Mouse (Mus musculus): Measurements from ENCODE around the gene C87436. TPM values are rescaled to one million over a fixed set of nuclear protein-coding genes. Genes with fewer than 3 reads are reported as not detected.

Gene C87436
- polyA plus RNA-seq, 1 experiment from 2014 or later, result 23.0 TPM

Other genes starting within 250 kb of the C87436 start
- gene Tgfa, start 243.2 kb upstream of the C87436 start, polyA plus RNA-seq (2015; fragmentation: Nextera tagmentation; extraction: Ambion mirVana), result 7.2 and 10.2 TPM in 2 replicates
- 120 and 128 TPM in 2 replicates for gene Fam136a, start 72.7 kb upstream of the C87436 start, polyA plus RNA-seq (2015; fragmentation: Nextera tagmentation; extraction: Ambion mirVana)
- gene Snrpg, start 67.1 kb upstream of the C87436 start, polyA plus RNA-seq (2015; fragmentation: Nextera tagmentation; extraction: Ambion mirVana), result 427 and 445 TPM in 2 replicates
- gene Pcyox1, start 41.2 kb upstream of the C87436 start, polyA plus RNA-seq (2015; fragmentation: Nextera tagmentation; extraction: Ambion mirVana), result 119 and 131 TPM in 2 replicates
- 135 and 151 TPM in 2 replicates for gene Tia1, start 34.2 kb upstream of the C87436 start, polyA plus RNA-seq (2015; fragmentation: Nextera tagmentation; extraction: Ambion mirVana)
- gene Gm44790, start 11.7 kb upstream of the C87436 start, polyA plus RNA-seq (2015; fragmentation: Nextera tagmentation; extraction: Ambion mirVana), result not detected in 2 replicates
- gene Pcbp1, start 87.9 kb downstream of the C87436 start, polyA plus RNA-seq (2015; fragmentation: Nextera tagmentation; extraction: Ambion mirVana), result 177 and 197 TPM in 2 replicates
- 360 and 682 TPM in 2 replicates for gene Asprv1, start 189.8 kb downstream of the C87436 start, polyA plus RNA-seq (2015; fragmentation: Nextera tagmentation; extraction: Ambion mirVana)
- 21.5 and 30.5 TPM in 2 replicates for gene Mxd1, start 230.8 kb downstream of the C87436 start, polyA plus RNA-seq (2015; fragmentation: Nextera tagmentation; extraction: Ambion mirVana)
- gene Snrnp27, start 246.1 kb downstream of the C87436 start, polyA plus RNA-seq (2015; fragmentation: Nextera tagmentation; extraction: Ambion mirVana), result 87.3 and 107 TPM in 2 replicates